Mouse (Mus musculus) megakaryocyte, embryonic 14.5 days (primary cell): ENCODE data around the gene Eif1b.

ENCODE experiments used
- FLI1 ChIP-seq: IDR thresholded peaks from 2 replicates; pipeline ENCODE4 v1.6.1; 2012; ENCODE audit warnings: low read length, inconsistent platforms, mixed read lengths
- GATA1 ChIP-seq: IDR thresholded peaks from 3 replicates; pipeline ENCODE4 v1.6.1; 2012; ENCODE audit warnings: mixed read lengths, low read length, inconsistent platforms, borderline replicate concordance

DNA sequence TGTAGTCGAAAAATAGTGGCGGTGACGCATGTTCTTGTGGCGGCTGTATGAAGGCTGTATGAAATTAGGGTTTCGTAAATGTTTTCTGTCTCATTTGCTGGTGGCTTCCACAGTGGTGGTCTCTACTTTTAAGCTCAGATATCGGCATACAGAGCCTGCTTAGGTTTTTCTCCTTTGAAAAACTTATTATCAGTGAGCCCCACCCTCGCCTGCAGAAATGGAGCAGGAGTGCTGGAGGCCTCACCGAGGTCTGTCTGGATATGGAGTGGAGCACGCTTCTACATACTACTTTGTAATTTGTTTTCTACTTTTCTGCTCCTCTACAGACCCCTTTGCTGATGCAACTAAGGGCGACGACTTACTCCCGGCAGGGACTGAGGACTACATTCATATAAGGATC, 1.7 kb downstream of the Eif1b start:
- no peak for TF ChIP-seq GATA1
- no peak for TF ChIP-seq FLI1
